Mouse (Mus musculus): Measurements from ENCODE around the gene Hivep2.

Gene Hivep2

GRCm38 (mm10) chr10:14144840-14145239, 179.0 kb downstream of the Hivep2 start:
- DNase-seq (ENCODE audit: low read depth, low spot score), result no peak

GRCm38 (mm10) chr10:14164829-14165228, 199.0 kb downstream of the Hivep2 start:
- no peak for DNase-seq (ENCODE audit: low read depth, low spot score)

GRCm38 (mm10) chr10:14168197-14168844, 202.4 kb downstream of the Hivep2 start:
- DNase-seq (ENCODE audit: low read depth, low spot score), result no peak

GRCm38 (mm10) chr10:14168869-14169566, 203.1 kb downstream of the Hivep2 start:
- DNase-seq (ENCODE audit: low read depth, low spot score), result no peak

GRCm38 (mm10) chr10:14174124-14174523, 208.2 kb downstream of the Hivep2 start:
- no peak for DNase-seq (ENCODE audit: low read depth, low spot score)

- no peak for DNase-seq (ENCODE audit: low read depth, low spot score)
Measured at GRCm38 (mm10) chr10:14179424-14180339, 213.8 kb downstream of the Hivep2 start.

GRCm38 (mm10) chr10:14186352-14186976, 220.6 kb downstream of the Hivep2 start:
- DNase-seq (ENCODE audit: low read depth, low spot score), result no peak

GRCm38 (mm10) chr10:14189050-14189449, 223.2 kb downstream of the Hivep2 start:
- no peak for DNase-seq (ENCODE audit: low read depth, low spot score)

- no peak for DNase-seq (ENCODE audit: low read depth, low spot score)
Measured at GRCm38 (mm10) chr10:14191202-14191601, 225.3 kb downstream of the Hivep2 start.

GRCm38 (mm10) chr10:14192156-14192555, 226.3 kb downstream of the Hivep2 start:
- DNase-seq (ENCODE audit: low read depth, low spot score), result no peak

GRCm38 (mm10) chr10:14193702-14194101, 227.8 kb downstream of the Hivep2 start:
- DNase-seq (ENCODE audit: low read depth, low spot score), result no peak

- DNase-seq (ENCODE audit: low read depth, low spot score), result no peak
Measured at GRCm38 (mm10) chr10:14195778-14196650, 230.1 kb downstream of the Hivep2 start.

GRCm38 (mm10) chr10:14196785-14197184, 230.9 kb downstream of the Hivep2 start:
- no peak for DNase-seq (ENCODE audit: low read depth, low spot score)

- DNase-seq (ENCODE audit: low read depth, low spot score), result no peak
Measured at GRCm38 (mm10) chr10:14197261-14197660, 231.4 kb downstream of the Hivep2 start.

GRCm38 (mm10) chr10:14199332-14199731, 233.5 kb downstream of the Hivep2 start:
- DNase-seq (ENCODE audit: low read depth, low spot score), result no peak

- no peak for DNase-seq (ENCODE audit: low read depth, low spot score)
Measured at GRCm38 (mm10) chr10:14200310-14200709, 234.4 kb downstream of the Hivep2 start.

Data from c-Kit-negative CD71-positive TER-119-positive erythroid progenitor cells, embryonic 14.5 days (primary cell).